Mouse (Mus musculus): ENCODE measurements around the gene Rxrb. TPM values are rescaled to one million over a fixed set of nuclear protein-coding genes. Genes with fewer than 3 reads are reported as not detected.

Rxrb gene
- polyA plus RNA-seq, 2 experiments = 29.2 to 83.2 TPM

DNA sequence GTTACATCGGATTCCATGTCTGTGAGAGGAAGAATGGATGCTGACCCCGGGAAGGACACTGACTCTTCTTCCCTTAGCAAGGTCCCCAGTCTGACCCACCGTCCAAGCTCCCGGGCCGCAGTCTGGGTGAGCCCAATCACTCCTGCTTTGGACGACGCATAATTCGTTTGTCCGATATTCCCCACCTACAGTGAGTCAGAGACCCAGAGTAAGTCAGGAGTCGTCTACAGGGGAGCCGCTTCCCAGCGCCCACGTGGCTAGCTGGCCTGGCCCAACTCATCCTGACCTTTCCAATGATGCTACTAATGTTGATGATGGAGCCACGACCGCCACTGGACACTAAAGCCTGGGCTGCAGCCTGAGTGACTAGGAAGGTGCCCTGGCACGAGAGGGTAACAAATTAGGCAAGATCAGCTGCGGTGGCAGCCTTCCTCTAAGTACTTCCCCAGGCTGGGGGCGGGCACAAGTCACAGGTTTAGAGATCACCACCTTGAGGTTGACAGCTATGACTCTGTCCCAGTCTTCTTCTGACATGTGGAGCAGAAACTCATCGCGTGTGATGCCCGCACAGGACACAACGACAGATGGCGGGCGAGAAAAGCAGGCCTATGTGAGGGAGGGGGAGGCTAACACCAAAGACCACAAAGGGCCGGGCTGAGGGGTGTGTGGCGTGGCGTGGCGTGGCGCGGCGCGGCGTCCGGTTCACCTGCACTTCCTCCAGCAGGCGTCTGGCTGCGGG is 4.5 kb upstream of the Rxrb start:
- DNase-seq (ENCODE audit: low spot score) (no peak), ATAC-seq (ENCODE audit: low FRiP score, low read depth) (no peak)
- H3K27me3 ChIP-seq (ENCODE audit: control insufficient read depth, insufficient read depth, low read length) = no peaks in the 10 kb centered on the region
- H3K4me2 ChIP-seq (replicated peaks; ENCODE audit: low read depth, low read length, severe bottlenecking) = peak overlapping the region; percentile 93
- peak overlapping the region; percentile 71 for H3K27ac ChIP-seq (replicated peaks; ENCODE audit: low read depth, low read length)
- H3K4me1 ChIP-seq (ENCODE audit: control insufficient read depth, insufficient read depth, low read length) = peaks cover 37% of the 10 kb centered on the region
- H3K9ac ChIP-seq (ENCODE audit: low read depth, low read length, severe bottlenecking) = peak overlapping the region; percentile 68
- H3K4me3 ChIP-seq (replicated peaks; ENCODE audit: low read length) = peak overlapping the region; percentile 67
- peaks cover 32% of the 10 kb centered on the region for H3K36me3 ChIP-seq (ENCODE audit: control insufficient read depth, insufficient read depth, low read length)
- TF ChIP-seq POLR2A (IDR thresholded peaks at IDR 0.05; ENCODE audit: borderline replicate concordance, extremely low read depth, insufficient read depth, insufficient read length) = no peak
- 19% methylated on average over 23 of the region's 36 CpGs for WGBS
- no peaks in the 10 kb centered on the region for H3K9me3 ChIP-seq (ENCODE audit: control insufficient read depth, low read length)

DNA sequence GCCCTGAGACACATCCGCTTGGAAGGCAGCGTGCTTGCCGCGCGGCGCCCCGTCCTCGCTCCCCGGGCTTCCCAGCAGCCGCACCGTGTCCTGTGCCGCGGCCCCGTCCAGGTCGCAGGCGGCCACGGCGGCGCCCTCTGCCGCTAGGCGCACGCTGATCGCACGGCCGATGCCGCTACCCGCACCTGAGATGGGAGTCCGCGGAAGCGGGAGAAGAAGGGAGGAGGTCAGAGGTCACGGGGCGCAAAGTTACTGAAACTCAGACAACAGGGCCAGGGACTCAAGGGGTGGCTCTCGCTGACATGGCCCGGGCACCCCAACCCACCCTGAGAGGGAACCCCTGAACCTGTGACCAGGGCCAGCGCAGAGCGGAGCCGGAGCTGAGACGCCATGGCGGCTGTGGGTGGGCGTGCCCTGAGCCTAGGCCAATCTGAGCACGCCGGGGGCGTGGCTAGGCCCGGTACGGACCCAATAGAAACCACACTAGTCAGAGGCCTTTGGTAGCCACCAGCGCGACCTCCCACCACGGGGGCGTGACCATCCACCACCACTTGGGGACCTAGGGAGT is 3.9 kb upstream of the Rxrb start, which contains the start of gene H2-Ke6:
Gene H2-Ke6, minus strand, starts transcription at position 405 of the 568 bp plus-strand sequence.
- Histone ChIP-seq H3K4me1 (ENCODE audit: control insufficient read depth, insufficient read depth, low read length) (peaks cover 41% of the 10 kb centered on the region), H3K9ac (ENCODE audit: low read depth, low read length, severe bottlenecking) (peak within 1 kb of the TSS; percentile 68), H3K9me3 (ENCODE audit: control insufficient read depth, low read length) (no peaks in the 10 kb centered on the region), H3K4me3 (replicated peaks; ENCODE audit: low read length) (peak within 1 kb of the TSS; percentile 67), H3K4me2 (replicated peaks; ENCODE audit: low read depth, low read length, severe bottlenecking) (peak within 1 kb of the TSS; percentile 93), H3K36me3 (ENCODE audit: control insufficient read depth, insufficient read depth, low read length) (peaks cover 26% of the 10 kb centered on the region), H3K27ac (replicated peaks; ENCODE audit: low read depth, low read length) (peak within 1 kb of the TSS; percentile 71), H3K27me3 (ENCODE audit: control insufficient read depth, insufficient read depth, low read length) (no peaks in the 10 kb centered on the region)
- DNase-seq (ENCODE audit: low spot score) (peak; percentile 93), ATAC-seq (ENCODE audit: low FRiP score, low read depth) (peak; percentile 78)
- WGBS = 4% methylated on average over 40 of the region's 49 CpGs
- TF ChIP-seq POLR2A (IDR thresholded peaks at IDR 0.05; ENCODE audit: borderline replicate concordance, extremely low read depth, insufficient read depth, insufficient read length) = 0 out of 2 replicates have a peak, but pooled peaks have one; percentile 59

DNA sequence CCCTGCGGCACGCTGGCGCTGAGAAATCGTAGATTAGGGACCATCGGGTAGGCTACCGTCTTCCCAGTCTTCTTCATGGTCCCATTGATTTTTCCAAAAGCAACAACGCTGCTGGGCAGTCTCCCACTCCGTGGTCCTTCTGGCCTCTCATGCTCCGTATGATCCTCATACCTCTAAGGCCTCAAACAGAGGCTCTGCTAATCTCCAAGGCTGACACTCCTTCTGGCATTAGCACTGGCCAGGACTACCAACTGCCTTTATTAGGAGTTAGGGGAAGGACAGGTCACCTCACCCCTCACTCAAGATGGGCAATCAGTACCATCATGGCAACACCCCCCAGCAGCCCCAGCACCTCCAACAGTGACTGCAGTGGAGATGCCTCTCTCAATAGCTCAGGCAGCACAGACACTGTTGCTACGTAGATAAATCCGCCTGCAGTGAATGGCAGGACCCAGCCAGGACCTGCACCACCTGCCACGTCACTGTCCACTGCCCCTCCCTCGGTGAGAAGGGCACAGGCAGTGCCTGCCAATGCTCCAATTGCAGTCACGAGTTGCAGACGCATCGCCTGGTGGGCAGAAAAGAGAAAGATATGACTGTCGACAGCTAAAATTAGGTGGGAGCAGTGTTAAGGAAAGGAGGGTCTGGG is 3.0 kb upstream of the Rxrb start:
- Histone ChIP-seq H3K36me3 (ENCODE audit: control insufficient read depth, insufficient read depth, low read length) (peaks cover 31% of the 10 kb centered on the region), H3K9me3 (ENCODE audit: control insufficient read depth, low read length) (no peaks in the 10 kb centered on the region), H3K27ac (replicated peaks; ENCODE audit: low read depth, low read length) (peak overlapping the region; percentile 28), H3K9ac (ENCODE audit: low read depth, low read length, severe bottlenecking) (no peak overlapping the region), H3K27me3 (ENCODE audit: control insufficient read depth, insufficient read depth, low read length) (no peaks in the 10 kb centered on the region), H3K4me2 (replicated peaks; ENCODE audit: low read depth, low read length, severe bottlenecking) (peak overlapping the region; percentile 93; the same call in 1 of the 2 replicates), H3K4me3 (replicated peaks; ENCODE audit: low read length) (peak overlapping the region; percentile 1; the same call in 1 of the 2 replicates), H3K4me1 (ENCODE audit: control insufficient read depth, insufficient read depth, low read length) (peaks cover 47% of the 10 kb centered on the region)
- DNase-seq (ENCODE audit: low spot score) = no peak
- WGBS = 76% methylated on average over 17 of the region's 17 CpGs
- ATAC-seq (ENCODE audit: low FRiP score, low read depth) = no peak
- no peak for TF ChIP-seq POLR2A (IDR thresholded peaks at IDR 0.05; ENCODE audit: borderline replicate concordance, extremely low read depth, insufficient read depth, insufficient read length)

DNA sequence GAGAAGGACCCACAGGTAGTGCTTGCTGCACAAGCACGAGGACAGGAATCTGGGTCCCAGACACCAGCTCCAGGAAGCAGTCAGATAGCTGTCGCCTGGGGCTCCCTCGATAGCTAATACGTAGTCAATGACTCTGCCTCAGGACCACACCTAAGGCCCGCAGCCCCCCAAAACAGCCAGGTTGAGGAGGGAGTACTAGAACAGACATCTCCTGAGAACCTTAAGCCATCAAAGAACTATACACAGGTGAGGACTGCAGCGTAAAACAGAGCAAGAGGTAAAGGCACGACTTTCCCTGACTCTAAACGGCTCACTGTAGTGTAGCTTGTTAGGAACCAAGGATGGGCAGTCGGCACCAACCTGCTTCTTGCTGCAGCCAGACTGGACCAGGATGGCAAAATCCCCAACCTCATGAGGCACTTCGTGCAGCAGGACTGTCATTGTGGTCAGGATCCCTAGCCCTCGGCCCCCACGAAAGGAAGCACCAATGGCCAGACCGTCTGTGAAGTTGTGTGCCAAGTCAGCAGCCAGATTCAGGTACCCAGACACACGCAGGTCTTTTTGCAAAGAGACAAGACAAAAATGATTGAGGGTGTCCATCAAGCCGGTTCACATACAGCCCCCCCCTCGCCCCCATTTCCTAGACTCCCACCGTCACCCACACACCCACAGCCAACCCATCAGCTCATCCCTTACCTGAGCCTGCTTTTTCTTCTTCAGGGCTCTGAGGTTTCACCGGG is 2.3 kb upstream of the Rxrb start:
- Histone ChIP-seq H3K4me3 (replicated peaks; ENCODE audit: low read length) (peak overlapping the region; percentile 89), H3K9me3 (ENCODE audit: control insufficient read depth, low read length) (no peaks in the 10 kb centered on the region), H3K27me3 (ENCODE audit: control insufficient read depth, insufficient read depth, low read length) (no peaks in the 10 kb centered on the region), H3K4me1 (ENCODE audit: control insufficient read depth, insufficient read depth, low read length) (peaks cover 43% of the 10 kb centered on the region), H3K9ac (ENCODE audit: low read depth, low read length, severe bottlenecking) (no peak overlapping the region; the same call in 1 of the 2 replicates), H3K27ac (replicated peaks; ENCODE audit: low read depth, low read length) (no peak overlapping the region), H3K4me2 (replicated peaks; ENCODE audit: low read depth, low read length, severe bottlenecking) (peak overlapping the region; percentile 96), H3K36me3 (ENCODE audit: control insufficient read depth, insufficient read depth, low read length) (peaks cover 38% of the 10 kb centered on the region)
- 87% methylated on average over 18 of the region's 18 CpGs for WGBS
- no peak for ATAC-seq (ENCODE audit: low FRiP score, low read depth)
- DNase-seq (ENCODE audit: low spot score) = no peak
- no peak for TF ChIP-seq POLR2A (IDR thresholded peaks at IDR 0.05; ENCODE audit: borderline replicate concordance, extremely low read depth, insufficient read depth, insufficient read length)

Measured in limb, embryonic 14.5 days (tissue).